Mouse (Mus musculus): ENCODE measurements around the gene Cactin. TPM values are rescaled to one million over a fixed set of nuclear protein-coding genes. Genes with fewer than 3 reads are reported as not detected.

The Cactin gene
- polyA plus RNA-seq, 1 experiment from 2014 or later: 55.1 TPM

DNA sequence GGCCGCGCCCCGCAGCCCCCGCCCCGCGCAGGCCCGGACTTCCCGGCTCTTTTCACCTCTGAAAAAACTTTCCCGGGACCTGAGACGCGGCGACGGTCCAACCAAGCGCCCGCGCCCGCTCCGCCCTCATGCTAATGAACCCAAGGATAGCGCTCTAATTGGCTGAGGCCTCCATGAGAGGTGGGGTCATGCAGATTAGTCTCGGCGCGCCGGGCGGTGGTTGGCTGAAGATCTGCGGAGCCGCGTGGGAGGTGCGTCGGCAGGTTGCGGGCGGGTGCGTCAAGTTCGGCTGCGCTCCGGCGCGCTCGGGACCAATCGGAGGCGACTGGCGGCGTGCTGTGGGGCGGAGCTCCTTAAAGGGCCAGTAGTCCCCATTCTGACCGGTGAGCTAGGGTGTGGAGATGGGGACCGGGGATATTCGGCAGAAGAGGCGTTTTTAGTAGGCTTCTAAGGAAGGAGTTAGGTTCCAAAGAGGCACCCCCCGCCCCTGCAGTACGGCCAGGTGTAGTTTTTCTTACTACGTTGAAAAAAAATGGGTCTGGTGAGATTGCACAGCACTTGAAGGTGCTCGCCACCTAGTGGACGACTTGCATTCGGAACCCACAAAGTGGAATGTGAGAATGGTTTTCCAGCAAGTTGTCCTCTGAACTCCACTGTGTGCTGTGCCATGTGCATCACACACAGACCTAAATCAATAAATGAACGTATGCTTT, 29.6 kb downstream of the Cactin start, which contains the start of gene Hmg20b:
TSS of gene Hmg20b (minus strand) at position 130 of the 713 bp plus-strand sequence.
- peak within 1 kb of the TSS; percentile 95 for H3K4me2 ChIP-seq
- peak; percentile 91 for ATAC-seq

DNA sequence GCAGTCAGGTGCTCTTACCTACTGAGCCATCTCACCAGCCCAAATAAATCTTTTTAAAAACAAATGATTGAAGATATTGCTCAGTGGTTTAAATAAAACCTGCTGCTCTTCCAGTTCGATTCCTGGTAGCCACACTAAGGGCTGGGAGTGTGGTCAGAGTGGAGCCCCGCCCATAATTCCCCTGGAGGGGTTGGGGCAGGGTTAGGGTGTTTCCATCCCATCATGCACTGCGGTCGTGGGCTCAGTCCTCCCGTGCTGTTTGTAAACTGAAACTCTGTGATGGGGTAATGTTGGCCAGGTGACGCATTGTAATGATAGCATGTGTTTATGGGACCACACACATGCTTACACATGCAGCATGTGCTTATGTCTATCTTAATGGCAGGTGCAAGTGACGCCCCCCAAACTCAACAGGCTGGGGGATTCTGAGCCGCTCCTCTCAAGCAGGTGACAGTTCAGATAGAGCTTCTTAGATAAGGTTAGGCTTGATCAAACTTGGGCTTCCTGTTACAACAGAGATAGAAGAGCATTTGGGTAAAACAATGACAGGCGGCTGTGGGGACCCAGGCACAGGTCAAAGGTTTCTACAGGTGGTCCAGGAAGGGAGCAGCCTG, 30.9 kb downstream of the Cactin start:
- no peaks in the 10 kb centered on the region for H3K27me3 ChIP-seq (replicated peaks)
- H3K36me3 ChIP-seq: peaks cover 19% of the 10 kb centered on the region
- H3K9me3 ChIP-seq (replicated peaks): no peaks in the 10 kb centered on the region
- WGBS (ENCODE audit: insufficient replicate concordance): 3% methylated on average over 9 of the region's 9 CpGs
- peak; percentile 26 for ATAC-seq
- H3K4me2 ChIP-seq: peak overlapping the region; percentile 76
- peak overlapping the region; percentile 91 for H3K27ac ChIP-seq
- H3K4me3 ChIP-seq: peak overlapping the region; percentile 83
- peaks cover 82% of the 10 kb centered on the region for H3K4me1 ChIP-seq
- H3K9ac ChIP-seq: peak overlapping the region; percentile 71

More for the DNA sequence above, 29.6 kb downstream of the Cactin start, which contains the start of gene Hmg20b:
- under 1% methylated on average over 54 of the region's 54 CpGs for WGBS (ENCODE audit: insufficient replicate concordance)
- Histone ChIP-seq H3K27ac (peak within 1 kb of the TSS; percentile 91), H3K9ac (peak within 1 kb of the TSS; percentile 91), H3K9me3 (replicated peaks) (no peaks in the 10 kb centered on the region), H3K4me1 (peaks cover 81% of the 10 kb centered on the region), H3K36me3 (peaks cover 19% of the 10 kb centered on the region), H3K4me3 (peak within 1 kb of the TSS; percentile 83), H3K27me3 (replicated peaks) (peaks cover 10% of the 10 kb centered on the region)

DNA sequence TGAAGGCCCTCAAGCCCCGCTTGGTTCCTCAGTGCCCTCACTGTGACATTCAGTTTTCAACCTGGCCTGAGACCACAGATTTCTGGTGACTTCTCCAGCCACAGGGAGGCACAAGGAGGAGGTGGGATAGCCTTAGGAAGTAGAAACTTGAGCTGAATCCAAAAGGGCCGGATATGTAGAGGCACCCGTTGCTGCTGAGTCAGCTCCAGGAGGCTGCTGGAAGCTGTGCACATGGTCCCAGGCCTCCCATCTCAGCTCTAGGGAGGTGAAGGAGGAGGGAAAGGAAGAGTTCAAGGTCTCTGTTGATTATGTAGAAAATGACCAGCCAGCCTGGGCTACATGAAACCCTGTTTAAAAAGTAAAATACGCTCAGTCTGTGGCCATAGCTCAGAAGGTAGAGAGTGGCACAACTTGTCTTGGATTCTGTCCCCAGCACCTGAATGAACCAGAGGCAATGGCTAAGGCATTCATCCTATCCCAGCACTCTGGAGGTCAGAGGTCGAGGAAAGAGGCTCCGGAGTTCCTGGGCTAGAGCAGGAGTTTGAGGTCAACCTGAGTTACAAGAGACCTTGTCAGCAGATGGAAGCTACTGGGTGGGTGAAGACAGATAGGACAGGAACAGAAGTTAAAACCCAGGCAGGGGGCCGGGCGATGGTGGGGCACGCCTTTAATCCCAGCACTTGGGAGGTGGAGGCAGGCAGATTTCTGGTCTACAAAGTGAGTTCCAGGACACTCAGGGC, 34.0 kb downstream of the Cactin start:
- no peaks in the 10 kb centered on the region for H3K27me3 ChIP-seq (replicated peaks)
- no peak overlapping the region for H3K9ac ChIP-seq
- H3K36me3 ChIP-seq: peaks cover 8% of the 10 kb centered on the region
- no peak overlapping the region for H3K4me3 ChIP-seq
- no peaks in the 10 kb centered on the region for H3K9me3 ChIP-seq (replicated peaks)
- 63% methylated on average over 9 of the region's 9 CpGs for WGBS (ENCODE audit: insufficient replicate concordance)
- ATAC-seq: no peak
- H3K27ac ChIP-seq: 0 out of 2 replicates have a peak overlapping the region, but pooled peaks have one; percentile 32
- peaks cover 74% of the 10 kb centered on the region for H3K4me1 ChIP-seq
- no peak overlapping the region for H3K4me2 ChIP-seq

DNA sequence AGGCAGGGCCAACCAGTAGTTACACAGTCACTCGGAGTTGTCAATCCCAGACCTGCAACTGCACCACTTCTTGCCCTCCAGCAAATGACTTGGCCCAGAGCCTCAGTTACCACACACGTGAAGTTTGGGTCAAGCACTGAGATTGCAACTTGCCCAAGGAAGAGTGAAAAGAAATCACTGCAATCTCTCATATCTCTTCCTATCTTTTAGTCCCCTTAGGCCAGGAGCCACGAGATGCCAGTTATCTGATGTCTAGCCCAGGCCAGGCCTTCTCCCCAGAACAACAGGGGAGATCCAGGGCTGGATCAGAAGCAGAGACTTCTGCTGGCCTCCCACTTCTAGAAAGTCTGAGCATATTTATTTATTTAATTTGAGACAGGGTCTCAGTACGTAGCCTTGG, 34.6 kb downstream of the Cactin start:
- Histone ChIP-seq H3K4me1 (peaks cover 80% of the 10 kb centered on the region), H3K36me3 (peaks cover 15% of the 10 kb centered on the region), H3K4me3 (no peak overlapping the region), H3K4me2 (no peak overlapping the region), H3K9ac (no peak overlapping the region), H3K27ac (peak overlapping the region; percentile 94; the same call in 1 of the 2 replicates), H3K27me3 (replicated peaks) (no peaks in the 10 kb centered on the region), H3K9me3 (replicated peaks) (no peaks in the 10 kb centered on the region)
- no peak for ATAC-seq
- 57% methylated on average over 4 of the region's 4 CpGs for WGBS (ENCODE audit: insufficient replicate concordance)

DNA sequence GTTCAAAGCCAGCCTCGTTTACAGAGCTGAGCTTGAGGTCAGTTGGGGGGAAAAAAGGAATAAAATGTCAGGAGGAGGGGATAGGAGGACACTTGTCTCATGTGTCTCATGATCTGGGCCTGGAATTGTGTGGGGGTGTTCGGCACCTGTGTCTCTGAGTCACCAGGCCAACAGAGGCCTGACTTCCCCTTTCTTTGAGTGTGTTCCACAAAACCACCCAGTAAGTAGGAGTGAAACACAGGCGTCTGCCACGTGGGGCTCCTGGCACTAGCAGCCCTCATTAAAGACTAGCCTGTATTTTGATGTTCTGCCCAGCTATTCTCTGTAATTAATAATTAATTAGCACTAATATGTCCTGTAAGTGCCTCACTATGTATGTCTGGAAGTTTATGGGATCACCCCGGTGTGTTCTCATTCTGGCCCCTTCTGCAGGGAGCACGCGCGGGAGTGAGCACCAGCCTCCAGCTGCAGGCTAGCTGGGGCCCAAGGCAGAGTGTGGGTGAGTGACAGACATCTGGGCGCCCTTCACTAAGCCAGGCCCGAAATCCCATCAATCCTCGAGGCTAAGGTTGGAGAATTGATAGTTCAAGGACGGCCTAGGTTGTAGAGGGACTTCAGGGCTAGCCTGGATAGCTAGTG, 35.6 kb downstream of the Cactin start:
- H3K9me3 ChIP-seq (replicated peaks): no peaks in the 10 kb centered on the region
- peak overlapping the region; percentile 90 for H3K4me3 ChIP-seq
- WGBS (ENCODE audit: insufficient replicate concordance): 33% methylated on average over 12 of the region's 12 CpGs
- peaks cover 83% of the 10 kb centered on the region for H3K4me1 ChIP-seq
- ATAC-seq: no peak
- no peaks in the 10 kb centered on the region for H3K27me3 ChIP-seq (replicated peaks)
- peak overlapping the region; percentile 94 for H3K27ac ChIP-seq
- peaks cover 24% of the 10 kb centered on the region for H3K36me3 ChIP-seq
- peak overlapping the region; percentile 96 for H3K4me2 ChIP-seq
- peak overlapping the region; percentile 61 for H3K9ac ChIP-seq

DNA sequence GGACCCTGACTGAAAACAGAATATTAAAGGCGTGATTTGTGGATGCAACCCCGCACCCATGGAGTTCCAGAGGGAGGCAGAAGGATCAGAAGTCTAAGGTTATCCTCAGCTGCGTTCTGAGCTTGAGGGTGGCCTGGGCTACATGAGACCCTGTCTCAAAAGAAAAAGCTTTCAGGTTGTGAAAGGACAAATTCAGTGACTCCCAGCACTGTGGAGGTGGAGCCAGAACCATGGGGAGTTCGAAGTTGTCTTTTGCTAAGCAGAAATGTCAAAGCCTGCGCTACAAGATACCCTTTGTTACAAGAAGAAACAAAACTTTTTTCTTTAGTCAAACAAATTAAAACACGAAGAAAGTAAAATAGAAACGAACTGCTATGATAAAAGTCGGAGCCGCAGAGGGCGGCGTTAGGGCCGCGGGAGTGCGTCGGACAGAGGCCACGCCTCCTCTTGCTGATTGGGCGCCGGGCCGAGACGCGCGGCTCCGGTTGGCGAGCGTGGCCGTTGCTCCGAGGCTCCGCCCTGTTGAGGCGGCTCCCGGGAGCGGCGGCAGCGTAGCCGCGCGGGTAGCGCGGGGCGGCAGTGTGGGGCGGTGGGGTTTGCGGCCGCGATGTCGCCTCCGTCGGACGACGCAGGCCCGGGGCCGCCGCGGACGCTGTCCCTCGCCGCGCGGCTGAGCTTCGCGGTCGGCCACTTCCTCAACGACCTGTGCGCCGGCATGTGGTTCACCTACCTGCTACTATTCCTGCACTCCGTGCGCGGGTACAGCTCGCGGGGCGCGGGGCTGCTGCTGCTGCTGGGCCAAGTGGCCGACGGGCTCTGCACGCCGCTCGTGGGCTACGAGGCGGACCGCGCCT, 36.3 kb downstream of the Cactin start, which contains the start of gene Mfsd12:
TSS of gene Mfsd12 (plus strand) at position 501 of the 854 bp plus-strand sequence.
- 2% methylated on average over 79 of the region's 79 CpGs for WGBS (ENCODE audit: insufficient replicate concordance)
- H3K4me2 ChIP-seq: peak within 1 kb of the TSS; percentile 96
- peaks cover 83% of the 10 kb centered on the region for H3K4me1 ChIP-seq
- H3K9ac ChIP-seq: peak within 1 kb of the TSS; percentile 100
- H3K27me3 ChIP-seq (replicated peaks): no peaks in the 10 kb centered on the region
- H3K9me3 ChIP-seq (replicated peaks): no peaks in the 10 kb centered on the region
- ATAC-seq: peak; percentile 85
- peak within 1 kb of the TSS; percentile 90 for H3K4me3 ChIP-seq
- H3K36me3 ChIP-seq: peaks cover 31% of the 10 kb centered on the region
- peak within 1 kb of the TSS; percentile 94 for H3K27ac ChIP-seq

DNA sequence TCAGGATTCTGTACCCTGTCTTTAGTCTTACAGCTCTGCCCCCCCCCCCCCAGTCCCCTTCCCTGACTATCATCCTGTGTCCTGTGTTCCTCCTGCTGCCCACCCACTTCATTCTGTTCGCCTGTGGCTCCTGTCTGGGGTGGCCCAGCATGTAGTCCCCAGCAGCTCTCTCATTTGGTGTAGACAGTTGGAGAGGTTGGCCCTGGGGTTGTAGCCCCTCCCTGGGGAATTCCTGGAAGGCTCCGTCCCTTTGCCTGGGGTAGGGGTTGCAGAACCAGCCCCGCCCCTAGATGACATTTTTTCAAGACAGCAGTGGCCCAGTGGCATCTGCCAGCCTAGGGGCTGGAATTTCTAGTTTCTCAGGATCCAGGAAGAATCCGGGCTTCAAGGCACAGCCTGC, 37.3 kb downstream of the Cactin start:
- WGBS (ENCODE audit: insufficient replicate concordance): 10% methylated on average over 4 of the region's 4 CpGs
- Histone ChIP-seq H3K9me3 (replicated peaks) (no peaks in the 10 kb centered on the region), H3K36me3 (peaks cover 40% of the 10 kb centered on the region), H3K27ac (peak overlapping the region; percentile 94), H3K4me1 (peaks cover 83% of the 10 kb centered on the region), H3K9ac (peak overlapping the region; percentile 100), H3K4me2 (peak overlapping the region; percentile 96), H3K4me3 (peak overlapping the region; percentile 90), H3K27me3 (replicated peaks) (no peaks in the 10 kb centered on the region)
- ATAC-seq: no peak

DNA sequence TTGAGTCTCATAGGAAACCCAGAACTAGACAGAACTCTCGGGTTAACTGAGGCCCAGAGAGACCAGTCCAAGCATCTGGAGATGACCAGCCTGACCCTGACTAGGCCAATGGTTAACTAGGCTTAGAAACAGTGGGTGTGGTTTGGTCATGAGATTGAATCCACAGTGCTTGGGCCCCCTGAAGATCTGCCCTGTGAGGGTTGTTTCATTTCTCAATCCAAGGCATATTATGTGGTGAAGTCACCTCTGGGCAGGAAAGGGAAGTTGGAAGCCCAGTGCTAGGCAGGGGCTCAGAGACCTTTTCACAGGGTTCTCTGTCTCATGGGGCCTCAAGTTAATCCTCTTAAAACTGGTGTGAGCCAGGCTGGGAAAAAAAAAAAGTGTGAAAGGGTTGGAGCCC, 37.9 kb downstream of the Cactin start:
- ATAC-seq: no peak

DNA sequence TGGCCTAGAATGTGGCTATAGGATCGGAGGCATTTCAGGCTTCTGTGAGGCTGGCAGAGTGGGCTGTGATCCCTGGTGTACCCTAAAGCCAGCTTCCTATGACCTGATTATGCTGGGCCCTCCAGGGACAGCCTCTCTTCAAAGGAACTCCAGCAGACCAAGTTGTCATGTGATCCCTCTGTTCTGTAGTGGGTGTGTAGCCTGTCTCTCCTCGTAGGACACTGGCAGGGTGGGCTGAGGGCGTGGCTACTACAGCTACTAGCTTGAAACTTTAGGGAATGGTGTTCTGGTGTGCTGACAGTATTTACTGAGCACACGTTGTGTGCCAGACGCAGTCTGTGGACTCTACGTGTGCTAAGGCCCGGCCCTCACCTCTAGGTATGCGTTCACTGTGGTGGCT, 39.8 kb downstream of the Cactin start:
- 66% methylated on average over 8 of the region's 8 CpGs for WGBS (ENCODE audit: insufficient replicate concordance)
- Histone ChIP-seq H3K27me3 (replicated peaks) (no peaks in the 10 kb centered on the region), H3K4me1 (peaks cover 92% of the 10 kb centered on the region), H3K9me3 (replicated peaks) (no peaks in the 10 kb centered on the region), H3K9ac (peak overlapping the region; percentile 100), H3K4me2 (peak overlapping the region; percentile 96), H3K4me3 (peak overlapping the region; percentile 8; the same call in 1 of the 2 replicates), H3K36me3 (peaks cover 54% of the 10 kb centered on the region), H3K27ac (peak overlapping the region; percentile 94)
- ATAC-seq: no peak

More for the DNA sequence above, 37.9 kb downstream of the Cactin start:
- Histone ChIP-seq H3K27me3 (replicated peaks) (no peaks in the 10 kb centered on the region), H3K4me3 (peak overlapping the region; percentile 90), H3K9ac (peak overlapping the region; percentile 100), H3K27ac (peak overlapping the region; percentile 94), H3K36me3 (peaks cover 46% of the 10 kb centered on the region), H3K4me1 (peaks cover 90% of the 10 kb centered on the region), H3K9me3 (replicated peaks) (no peaks in the 10 kb centered on the region), H3K4me2 (peak overlapping the region; percentile 96)
- WGBS (ENCODE audit: insufficient replicate concordance): 43% methylated on average over 1 of the region's 1 CpGs

DNA sequence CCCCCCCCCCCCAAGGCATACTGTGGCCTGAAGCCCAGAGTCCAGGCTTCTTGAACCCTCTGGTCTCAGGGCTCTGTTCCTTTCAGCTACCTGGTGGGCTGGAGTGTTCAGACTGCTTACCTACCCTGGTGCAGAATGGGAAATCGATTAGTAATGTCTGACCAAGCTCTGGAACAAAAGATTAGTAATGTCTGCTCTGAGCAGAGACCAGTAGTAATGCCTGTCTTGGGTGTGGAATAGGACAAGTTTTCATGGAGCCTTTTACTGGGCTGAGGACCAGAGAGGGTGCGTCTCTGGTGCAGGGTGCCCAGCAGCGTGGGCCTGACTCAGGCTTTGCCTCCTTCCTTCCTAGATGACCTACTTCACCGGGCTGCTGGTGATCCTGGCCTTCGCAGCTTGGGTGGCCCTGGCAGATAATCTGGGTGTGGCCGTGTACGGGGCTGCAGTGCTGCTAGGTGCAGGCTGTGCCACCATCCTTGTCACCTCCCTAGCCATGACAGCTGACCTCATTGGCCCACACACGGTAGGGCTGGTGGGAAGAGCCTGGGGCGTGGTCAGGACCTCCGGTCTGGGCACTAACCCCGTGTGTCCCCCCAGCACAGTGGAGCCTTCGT, 41.5 kb downstream of the Cactin start:
- H3K4me1 ChIP-seq: peaks cover 93% of the 10 kb centered on the region
- peak overlapping the region; percentile 62 for H3K9ac ChIP-seq
- H3K36me3 ChIP-seq: peaks cover 69% of the 10 kb centered on the region
- peak overlapping the region; percentile 96 for H3K4me2 ChIP-seq
- H3K27ac ChIP-seq: peak overlapping the region; percentile 94
- WGBS (ENCODE audit: insufficient replicate concordance): 32% methylated on average over 12 of the region's 12 CpGs
- no peaks in the 10 kb centered on the region for H3K9me3 ChIP-seq (replicated peaks)
- peak; percentile 87 for ATAC-seq
- H3K27me3 ChIP-seq (replicated peaks): no peaks in the 10 kb centered on the region
- peak overlapping the region; percentile 25 for H3K4me3 ChIP-seq

Data from liver, embryonic 12.5 days (tissue).